Mouse (Mus musculus): ENCODE data around the gene Cpa5.

Gene Cpa5

DNA sequence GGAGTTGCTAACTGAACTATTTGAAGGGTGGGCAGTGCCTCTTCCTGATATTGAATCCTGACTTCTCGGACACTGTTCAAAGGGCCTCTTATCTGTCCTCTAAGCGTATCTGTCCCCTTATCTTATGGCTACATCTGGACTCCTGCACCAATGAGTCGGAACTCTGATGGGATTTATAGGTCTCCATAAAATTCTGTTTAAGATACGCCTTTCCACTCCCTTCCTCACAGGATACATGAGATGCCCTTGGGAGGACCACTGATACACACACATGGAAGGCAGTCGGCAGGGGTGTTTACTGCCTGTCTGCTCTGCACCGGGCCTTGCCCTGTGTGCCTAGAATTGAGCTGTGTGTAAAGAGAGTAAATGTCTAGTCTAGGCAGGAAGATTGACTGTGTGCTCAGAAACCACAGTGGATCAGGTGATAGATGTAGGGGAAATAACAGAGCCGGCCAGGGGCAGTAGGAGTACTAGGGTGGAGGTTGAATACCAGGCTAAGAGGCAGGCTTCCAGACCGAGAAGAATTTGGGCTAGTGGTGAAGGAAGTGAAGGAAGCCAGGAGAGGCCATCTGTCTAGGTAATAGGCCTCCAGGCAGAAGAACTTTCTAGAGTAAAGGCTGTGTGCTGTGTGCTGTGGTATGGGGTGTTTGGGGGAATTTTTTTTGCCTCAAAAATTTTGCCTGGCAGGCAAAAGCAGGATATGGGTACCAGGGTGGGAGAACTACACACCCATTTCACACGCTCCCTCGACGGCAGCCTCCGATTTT lies 33.1 kb downstream of the Cpa5 start:
- WGBS, result 77% methylated on average over 12 of the region's 12 CpGs

DNA sequence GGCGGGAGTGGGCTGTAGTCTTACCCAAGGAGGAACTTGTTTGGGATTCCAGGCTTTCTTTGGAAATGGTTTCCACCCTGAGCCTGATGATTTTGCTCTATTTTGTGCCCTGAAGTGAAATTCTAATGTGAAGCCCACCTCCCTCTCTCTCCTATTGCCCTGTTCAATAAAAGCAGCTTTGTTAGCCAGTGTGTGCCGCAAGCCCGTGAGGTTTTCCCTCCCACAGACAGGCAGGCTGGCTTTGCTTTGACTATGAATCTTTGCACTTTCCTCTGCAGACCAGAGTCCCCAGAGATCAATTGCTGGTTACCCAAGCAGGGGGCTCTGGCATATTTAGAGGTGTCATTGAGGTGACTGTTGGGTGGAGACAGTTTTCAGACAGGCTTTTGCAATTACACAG lies 33.7 kb downstream of the Cpa5 start:
- 75% methylated on average over 3 of the region's 3 CpGs for WGBS

DNA sequence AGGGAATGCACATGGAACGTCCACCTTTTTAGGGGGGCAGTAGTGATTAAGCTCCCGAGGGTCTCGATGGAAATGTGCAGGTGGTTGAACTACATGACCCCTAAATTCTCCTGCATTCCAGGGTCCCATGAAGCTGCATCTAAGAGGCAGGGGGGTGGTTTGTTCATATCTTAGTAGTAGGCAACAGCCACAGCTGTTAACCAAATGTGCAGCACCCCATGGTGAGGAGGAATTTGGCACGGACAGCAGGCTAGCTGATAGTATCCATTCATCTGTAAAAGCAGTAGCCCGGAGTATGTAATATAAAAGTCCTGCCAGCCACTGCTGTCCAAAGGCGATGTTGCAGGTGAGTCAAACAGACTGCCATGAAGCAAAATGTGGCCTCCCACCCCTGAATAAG lies 34.6 kb downstream of the Cpa5 start:
- 83% methylated on average over 6 of the region's 6 CpGs for WGBS

DNA sequence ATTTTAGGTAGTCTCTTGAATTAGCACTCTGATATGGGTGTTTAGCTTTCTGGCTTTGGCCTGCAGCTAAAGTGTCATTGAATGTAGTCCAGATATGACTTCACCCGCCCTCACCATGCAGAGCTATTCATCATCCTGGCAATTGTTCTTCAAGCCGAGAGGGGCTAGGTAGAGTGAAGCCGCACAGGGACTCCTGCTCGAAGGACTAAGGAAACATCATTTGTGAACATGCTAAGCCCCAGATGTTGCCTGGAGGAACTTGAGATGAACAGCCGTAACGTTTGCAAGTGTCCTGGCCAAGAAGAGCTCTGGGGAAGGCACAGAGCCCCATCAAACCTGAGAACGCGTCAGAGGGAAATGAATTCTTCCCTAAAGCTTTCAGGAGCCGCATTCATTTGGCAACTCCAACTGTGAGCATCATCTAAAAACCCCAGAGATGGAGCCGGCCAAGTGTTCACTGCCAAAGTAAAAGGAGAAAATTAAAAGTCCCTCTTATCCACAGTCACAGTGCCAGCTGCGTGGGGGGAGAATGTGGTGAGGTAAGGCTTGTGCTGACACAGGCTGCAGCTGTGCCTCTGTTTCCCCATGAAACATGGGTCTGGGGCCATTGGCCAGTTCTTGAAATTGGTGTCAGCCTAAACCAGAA lies 39.0 kb downstream of the Cpa5 start:
- 39% methylated on average over 11 of the region's 11 CpGs for WGBS

DNA sequence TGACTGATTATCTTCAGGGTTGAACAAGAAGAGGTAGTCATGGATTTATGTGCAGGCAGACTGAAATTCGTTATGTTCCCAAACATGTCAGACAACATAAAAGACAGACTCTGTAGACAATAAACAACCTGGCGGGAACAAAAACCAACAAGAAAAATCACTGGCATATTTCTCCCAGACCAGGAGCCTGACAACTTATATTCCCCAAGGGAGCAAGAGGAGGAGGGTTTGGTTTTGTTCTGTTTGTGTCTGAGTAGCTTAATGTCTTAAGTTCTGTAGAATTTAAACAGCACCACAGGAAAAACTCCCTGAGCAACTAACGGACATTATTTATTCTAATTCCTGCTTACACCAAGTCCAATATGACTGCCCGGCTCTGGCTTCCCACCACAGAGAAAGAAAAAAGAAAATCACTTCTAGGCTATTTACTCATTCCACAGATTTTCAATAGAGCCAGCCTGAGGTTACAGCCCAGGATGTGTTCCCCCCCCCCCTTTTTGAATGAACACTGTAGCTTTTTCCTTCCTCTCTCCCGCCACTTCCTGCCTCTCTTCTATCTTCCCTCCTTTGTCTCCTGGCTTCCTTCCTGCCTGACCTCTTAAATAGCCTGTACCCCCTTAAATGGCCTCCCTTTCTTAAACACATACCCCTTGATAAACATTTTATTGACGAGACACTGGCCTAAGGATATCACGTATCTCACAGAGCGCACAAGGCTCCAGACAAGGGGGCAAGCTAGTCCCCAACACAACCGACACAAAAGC lies 41.8 kb downstream of the Cpa5 start:
- 76% methylated on average over 9 of the region's 9 CpGs for WGBS

DNA sequence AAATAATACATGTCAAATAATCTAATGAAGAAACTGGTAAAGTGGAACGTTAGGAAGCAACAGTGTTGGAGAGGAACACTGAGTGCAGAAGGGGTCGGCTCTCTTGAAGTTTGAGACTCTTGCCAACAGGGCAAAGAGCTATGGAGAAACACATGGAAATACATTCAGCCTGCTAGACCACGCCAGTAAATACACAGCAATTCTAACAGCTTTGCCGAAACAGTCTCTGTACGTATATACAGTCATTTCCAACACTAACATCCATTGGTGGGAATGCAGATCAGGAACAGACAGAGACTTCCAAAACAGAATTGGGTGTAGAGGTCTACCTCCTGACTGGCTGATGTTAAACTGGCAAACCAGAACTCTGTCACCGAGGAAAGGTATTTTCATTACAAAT lies 42.7 kb downstream of the Cpa5 start:
- WGBS, result 87% methylated on average over 6 of the region's 6 CpGs

DNA sequence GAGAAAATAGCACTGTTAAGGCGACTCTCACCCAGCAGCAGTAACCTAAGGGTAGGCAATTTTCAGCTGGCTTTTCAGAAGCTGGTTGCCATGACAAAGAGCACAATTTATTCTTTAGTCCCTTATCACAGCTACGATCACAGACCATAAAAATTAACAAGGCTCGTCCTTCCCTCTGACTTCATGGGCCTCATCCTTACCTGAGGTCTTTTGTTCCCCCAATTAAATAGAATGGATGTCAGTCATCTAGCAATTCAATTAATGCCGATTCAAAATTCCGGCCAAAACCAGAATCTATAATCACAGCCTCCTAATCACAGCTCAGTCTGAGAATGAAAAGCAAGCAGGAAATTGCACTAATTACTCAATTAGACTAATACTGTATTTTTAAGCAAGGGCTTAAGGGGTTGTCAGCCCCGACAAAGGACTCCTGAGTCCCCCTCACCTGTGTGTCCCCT lies 43.6 kb downstream of the Cpa5 start:
- WGBS, result 69% methylated on average over 6 of the region's 6 CpGs

DNA sequence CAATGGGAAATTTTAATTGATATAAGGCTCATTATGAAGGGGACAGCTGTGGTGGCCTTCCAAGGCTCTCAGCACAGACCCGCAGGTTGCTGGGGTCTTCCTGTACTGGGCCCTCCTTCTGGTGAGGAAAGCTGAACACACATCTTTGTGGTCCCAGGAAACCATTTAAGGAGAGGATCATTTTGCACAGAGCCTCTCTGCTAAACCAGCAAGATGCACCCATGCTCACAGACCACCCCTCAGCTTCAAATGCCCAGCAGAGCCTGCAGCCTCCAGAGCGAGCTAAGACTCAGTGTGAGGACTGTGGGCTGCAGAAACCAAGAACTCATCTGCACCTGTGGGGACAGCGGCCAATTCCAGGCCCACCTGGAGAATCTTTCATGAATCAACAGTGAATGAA lies 44.1 kb downstream of the Cpa5 start:
- 88% methylated on average over 3 of the region's 3 CpGs for WGBS

DNA sequence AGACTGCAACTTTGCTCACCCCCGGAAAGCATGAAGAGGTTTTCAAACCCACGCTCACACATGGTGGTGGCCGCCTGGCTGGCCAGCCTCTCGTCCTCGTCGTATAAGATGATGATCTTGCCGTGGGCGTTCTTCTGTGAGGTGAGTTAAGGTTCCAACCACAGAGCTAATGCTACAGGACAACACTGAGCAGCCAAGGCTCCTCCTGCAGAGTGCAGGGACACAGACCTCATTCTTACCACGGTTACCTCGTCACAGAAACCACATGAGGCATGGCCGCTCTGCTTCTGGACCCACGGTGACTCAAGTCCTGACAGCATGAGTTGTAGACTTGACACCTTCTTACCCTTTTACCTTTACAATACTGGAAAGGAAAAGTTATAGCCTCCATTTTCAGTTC lies 46.5 kb downstream of the Cpa5 start:
- 84% methylated on average over 12 of the region's 12 CpGs for WGBS

DNA sequence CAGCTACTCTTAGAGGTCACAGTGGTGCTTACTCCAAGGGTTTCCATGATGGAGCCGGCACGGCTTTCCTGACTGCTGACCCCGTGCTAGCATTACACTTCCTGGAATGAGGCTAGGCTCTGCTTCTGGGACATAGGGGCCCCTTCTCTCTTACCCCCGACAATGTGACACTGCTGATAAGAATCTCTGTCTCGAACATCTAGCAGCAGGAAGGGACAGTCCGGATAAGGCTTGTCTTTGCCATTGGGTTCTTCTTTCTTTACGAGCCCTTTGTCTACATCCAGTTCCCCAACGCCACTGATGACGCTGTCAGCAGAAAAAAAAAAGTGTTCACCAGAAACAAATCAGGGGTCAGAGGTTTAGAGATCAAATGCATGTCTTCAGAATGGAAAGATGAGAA lies 47.8 kb downstream of the Cpa5 start:
- WGBS, result 85% methylated on average over 9 of the region's 9 CpGs

DNA sequence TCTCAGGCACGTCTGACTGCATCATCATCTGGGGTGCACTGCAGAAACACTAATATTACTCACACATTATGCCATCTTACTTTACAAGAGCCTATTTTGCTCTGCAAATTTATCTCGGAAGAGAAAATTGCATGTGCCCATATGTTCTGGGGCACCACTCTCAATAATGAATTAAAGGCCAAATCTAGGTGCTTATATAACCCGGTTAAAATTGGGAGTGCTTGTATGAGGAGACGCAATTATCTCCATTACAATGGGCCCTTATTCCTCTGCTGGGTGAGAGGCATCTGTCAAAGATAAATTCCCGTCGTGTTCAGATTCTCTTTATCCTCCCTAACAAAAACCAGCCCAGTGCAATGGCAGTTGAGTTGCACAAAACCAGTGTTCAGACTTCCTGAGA lies 54.0 kb downstream of the Cpa5 start:
- WGBS, result 49% methylated on average over 6 of the region's 6 CpGs

DNA sequence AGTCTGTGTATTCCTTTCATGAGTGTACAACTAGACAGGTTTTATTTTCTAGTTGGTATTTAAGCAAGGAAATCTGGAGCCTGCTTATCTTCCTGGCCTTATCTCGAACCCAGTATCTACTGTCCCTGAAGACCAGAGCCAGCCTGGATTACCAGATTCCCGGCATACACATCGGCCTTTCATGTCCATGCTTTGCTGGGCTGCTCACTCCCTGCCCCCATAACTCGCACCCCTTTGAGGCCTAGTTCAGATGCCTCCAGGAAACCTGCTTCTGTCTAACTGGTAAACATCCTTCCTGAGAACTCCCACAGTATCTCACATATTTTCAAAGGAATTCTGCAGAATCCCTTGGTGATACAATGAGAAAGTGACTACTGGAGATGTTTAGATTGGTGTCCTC lies 54.5 kb downstream of the Cpa5 start:
- 74% methylated on average over 4 of the region's 4 CpGs for WGBS

DNA sequence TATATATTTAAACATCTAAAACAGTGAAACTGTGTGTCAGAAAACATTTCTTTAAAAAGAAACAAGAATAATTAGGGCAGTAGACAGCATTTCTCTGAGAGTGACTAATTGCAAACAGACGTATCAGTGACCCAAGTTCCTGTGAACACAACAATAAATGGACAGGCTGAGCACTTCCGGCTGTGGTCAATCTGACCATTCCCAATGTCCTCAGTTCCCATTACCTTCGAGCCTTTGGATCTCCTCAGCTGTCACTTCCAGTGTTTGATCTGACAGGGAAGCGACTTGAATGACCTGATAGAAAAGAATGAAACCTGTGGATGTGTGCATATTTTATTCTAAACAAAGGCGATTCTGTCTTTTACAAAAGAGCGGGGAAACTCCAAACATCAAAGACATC lies 55.2 kb downstream of the Cpa5 start:
- 74% methylated on average over 6 of the region's 6 CpGs for WGBS

DNA sequence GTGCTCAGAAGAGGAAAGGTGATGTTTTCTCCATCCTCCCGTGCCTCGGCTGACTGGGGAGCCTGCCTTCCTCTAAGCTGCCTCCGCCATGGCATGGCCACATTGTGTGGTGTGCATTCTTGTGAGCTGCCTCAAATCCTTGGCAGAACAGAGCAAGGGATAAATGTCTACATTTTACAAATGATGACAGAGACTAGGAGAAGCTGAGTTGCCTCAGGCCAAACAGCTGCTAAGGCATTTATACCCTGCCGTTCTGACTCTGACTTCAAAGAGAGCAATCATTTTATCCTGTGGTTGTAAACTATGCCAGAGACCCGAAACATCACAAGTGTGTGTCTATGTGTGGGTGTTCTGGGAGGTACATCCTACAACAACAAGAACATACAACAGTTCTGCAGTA lies 56.8 kb downstream of the Cpa5 start:
- 68% methylated on average over 5 of the region's 5 CpGs for WGBS

DNA sequence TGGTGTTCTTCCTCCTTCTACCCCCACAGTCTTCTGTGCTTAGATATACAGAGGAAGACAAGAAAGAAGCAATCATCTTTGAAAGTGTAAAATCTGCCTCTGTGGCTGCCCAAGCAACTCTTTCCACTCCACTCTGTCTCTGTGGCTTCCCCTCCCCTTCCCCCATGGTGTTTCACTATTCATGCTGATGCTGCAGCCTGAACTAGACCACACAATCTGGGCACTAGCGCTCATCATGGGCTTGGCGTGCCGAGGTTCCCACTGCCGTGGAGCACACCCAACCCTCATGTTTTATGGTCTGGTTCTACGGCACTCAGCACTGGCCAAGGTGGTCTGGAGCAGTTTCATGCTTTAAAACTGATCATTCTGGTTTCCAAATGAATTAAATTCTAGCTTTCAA lies 60.9 kb downstream of the Cpa5 start:
- WGBS, result 71% methylated on average over 5 of the region's 5 CpGs

DNA sequence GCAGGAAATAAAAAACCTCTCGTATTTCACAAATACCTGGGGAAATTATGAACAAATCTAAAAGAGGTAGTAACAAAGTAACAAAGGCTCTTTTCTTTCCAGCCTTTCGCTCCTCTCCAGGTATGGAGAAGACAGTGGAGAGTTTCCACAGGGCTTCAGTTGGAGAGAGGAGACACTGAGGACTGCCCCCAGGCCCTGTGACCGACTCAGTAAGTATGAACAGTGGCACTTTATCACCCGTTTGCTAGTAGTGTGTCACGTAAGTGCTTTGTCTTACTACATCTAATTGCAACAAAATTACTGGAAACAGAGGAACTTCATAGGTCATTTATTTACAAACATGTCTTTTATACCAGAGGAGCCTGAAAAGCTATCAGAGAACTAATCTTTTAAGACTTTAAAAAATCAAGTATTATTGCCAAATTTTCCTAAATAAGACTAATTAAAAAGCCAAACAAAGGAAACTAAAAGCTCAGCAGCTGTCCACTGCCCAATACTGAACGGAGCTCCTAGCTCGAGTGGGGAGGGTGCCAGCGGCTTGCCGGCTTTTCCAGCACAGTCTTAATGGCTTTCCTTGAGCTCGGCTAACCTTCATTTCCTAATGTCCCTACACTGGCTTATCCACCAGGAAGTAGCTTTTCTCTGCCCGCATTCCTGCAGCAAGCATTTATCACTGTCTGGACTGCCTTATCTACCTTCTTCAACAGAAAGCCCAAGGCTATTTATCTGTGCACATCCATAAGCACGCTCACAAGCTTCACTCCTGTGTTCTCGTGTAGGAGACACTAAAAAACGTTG lies 63.2 kb downstream of the Cpa5 start:
- 43% methylated on average over 14 of the region's 14 CpGs for WGBS

DNA sequence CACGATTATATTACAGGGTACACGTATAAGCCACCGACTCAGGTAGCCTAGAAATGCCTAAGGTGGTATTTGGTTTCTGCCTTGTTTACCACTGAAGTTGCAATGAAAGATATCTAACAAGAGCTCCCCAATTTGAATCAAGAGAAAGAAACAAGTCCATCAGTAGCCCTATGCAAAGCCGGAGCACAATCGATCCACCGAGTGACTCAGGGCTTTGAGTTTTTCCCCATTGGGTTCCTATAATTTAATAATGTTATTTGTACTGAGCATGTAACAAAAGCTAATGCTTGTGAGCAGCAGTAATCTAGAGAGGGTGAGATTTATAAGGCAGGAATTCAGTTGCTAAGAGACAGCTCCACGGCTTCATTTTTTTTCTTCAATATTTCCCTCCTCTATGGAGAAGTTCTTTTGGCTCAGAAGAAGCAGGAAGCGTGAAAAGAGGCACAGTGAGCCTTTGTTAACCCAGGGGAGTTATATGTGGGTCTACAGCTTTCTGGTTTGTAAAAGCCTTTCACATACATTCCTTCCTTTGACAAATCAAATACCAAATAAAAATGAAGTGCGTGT lies 64.0 kb downstream of the Cpa5 start:
- 23% methylated on average over 9 of the region's 9 CpGs for WGBS

DNA sequence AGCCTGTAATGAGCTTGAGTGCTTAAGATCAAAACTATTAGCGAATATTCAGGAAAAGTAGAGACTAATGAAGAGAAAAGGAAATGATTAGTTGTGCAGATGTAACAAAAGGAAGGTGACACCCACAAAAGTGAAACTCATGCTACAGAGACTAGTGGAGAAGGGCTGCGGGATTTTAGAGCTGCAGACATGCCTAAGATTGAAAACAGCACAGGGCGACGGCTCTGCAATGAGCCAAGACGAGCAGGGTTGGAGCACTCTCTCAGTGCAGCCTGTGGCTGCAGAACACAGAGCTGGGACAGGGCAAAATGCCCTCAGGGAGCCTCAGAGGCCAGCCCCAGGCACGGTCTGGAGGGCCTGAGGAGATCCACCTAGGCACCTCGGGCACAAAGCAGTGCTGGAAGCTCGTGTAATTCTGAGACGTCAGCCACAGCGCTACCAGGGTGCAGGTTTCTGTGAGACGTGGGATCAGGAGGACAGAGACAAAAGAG lies 64.5 kb downstream of the Cpa5 start:
- 13% methylated on average over 11 of the region's 11 CpGs for WGBS

DNA sequence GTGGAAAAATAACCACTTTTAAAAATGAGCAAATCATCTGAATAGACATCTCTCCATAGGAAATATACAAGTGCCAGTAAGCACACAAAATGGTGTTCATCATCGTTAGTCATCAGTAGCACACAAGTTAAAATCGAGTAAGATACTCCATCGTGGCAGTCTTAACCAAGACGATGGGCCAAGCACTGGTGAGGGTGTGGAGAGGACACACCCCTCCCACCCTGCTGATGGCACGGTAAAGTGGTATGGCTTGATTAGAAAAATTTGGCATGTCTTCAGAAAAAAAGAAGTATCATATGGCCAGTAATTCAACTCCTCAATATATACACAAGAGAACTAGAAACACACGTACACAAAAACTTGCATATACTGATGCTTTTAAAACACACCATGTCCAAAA lies 65.7 kb downstream of the Cpa5 start:
- WGBS, result 92% methylated on average over 6 of the region's 6 CpGs

DNA sequence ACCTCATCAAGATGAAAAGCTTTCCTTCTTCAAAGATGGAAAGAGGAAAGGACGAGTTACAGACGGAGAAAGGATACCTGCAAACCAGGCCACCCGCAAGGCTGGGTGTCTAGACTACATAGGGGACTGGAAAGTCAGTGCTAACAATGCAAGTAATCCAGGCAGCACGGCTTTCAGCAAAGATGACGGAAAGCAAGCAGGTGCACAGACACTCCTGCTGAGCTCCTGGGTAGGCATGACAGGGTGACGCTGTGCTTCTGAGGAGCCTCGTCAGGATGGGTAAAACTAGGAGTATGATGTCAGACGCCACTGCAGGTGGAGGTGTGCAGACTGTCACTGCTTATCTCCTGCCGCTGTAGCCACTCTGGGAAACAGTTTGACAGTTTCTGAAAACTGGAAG lies 66.8 kb downstream of the Cpa5 start:
- 95% methylated on average over 9 of the region's 9 CpGs for WGBS

DNA sequence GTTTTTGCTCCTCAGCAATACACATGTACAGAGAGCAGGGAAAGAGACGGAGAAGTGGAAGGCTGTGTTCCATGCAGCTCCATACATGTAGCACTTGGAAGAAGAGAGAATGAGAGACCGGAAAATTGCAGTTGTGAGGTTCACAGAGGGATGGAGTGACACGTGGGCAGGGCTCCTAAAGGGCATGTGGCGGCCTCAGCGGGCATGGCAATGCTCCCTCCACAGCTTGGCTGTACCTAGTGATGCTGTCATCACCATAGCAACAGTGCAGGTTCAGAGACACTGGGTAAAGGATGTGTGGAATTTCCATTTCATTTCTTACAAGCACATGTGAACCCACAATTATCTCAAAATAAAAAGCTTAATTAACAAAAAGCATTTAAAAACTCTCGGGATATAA lies 67.7 kb downstream of the Cpa5 start:
- 72% methylated on average over 6 of the region's 6 CpGs for WGBS

DNA sequence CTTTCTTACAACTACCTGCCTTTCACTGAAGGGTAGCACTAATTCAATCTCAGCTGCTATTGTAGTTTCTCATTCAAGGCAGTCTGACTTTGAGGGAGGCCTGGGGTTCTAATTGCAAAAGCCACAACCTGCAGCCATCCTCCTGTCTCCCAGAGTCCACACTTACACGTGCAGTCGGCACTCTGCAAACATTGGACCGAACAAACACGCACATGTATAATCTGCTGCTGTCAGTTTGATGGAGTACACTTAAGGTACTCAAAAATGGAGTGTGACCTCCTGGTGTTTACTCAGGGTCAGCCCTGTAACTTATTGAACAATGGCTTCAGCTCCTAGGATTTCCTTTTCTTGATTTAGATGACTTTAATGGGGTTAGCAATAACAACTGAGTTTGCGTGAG lies 68.8 kb downstream of the Cpa5 start:
- WGBS, result 85% methylated on average over 5 of the region's 5 CpGs
